Mouse (Mus musculus) lung, embryonic 14.5 days (tissue): ENCODE data around the gene Mest. TPM values are rescaled to one million over a fixed set of nuclear protein-coding genes. Genes with fewer than 3 reads are reported as not detected.

Source experiments
- ATAC-seq: fragments of 200-750 bp; cut with Nextera tagmentation; 2 replicates; pipeline ENCODE4 v1.8.0; 2017; ENCODE audit warnings: mild to moderate bottlenecking, moderate TSS enrichment, moderate library complexity; ENCODE audit not compliant: insufficient read depth
- DNase-seq: peaks from one replicate; pipeline ENCODE4 v3.0.0-alpha.2; 2015
- H3K27ac ChIP-seq: fragments of 300-500 bp; sonication (generic); 2 replicates; pipeline ENCODE4 v1.5.1; 2014; ENCODE audit warnings: low read depth, mild to moderate bottlenecking, moderate library complexity
- H3K27me3 ChIP-seq: fragments of 300-500 bp; sonication (generic); 2 replicates; pipeline ENCODE4 v1.6.1; 2014; ENCODE audit warnings: low read length, control low read depth; ENCODE audit not compliant: insufficient read depth
- H3K36me3 ChIP-seq: fragments of 300-500 bp; sonication (generic); 2 replicates; pipeline ENCODE4 v1.6.1; 2014; ENCODE audit warnings: control low read depth; ENCODE audit not compliant: insufficient read depth
- H3K4me1 ChIP-seq: fragments of 300-500 bp; sonication (generic); 2 replicates; pipeline ENCODE4 v1.6.1; 2014; ENCODE audit warnings: antibody characterized with exemption, control low read depth; ENCODE audit not compliant: insufficient read depth
- H3K4me2 ChIP-seq: fragments of 300-500 bp; sonication (generic); 2 replicates; pipeline ENCODE4 v1.6.1; 2014; ENCODE audit warnings: mild to moderate bottlenecking
- H3K4me3 ChIP-seq: fragments of 300-500 bp; sonication (generic); 2 replicates; pipeline ENCODE4 v1.5.1; 2014; ENCODE audit warnings: low read depth, low read length
- H3K9ac ChIP-seq: fragments of 300-500 bp; sonication (generic); 2 replicates; pipeline ENCODE4 v1.6.1; 2014
- H3K9me3 ChIP-seq: fragments of 300-500 bp; sonication (generic); 2 replicates; pipeline ENCODE4 v1.6.1; 2016; ENCODE audit warnings: low read depth, low read length, control low read depth
- CTCF ChIP-seq: IDR thresholded peaks from 2 replicates; pipeline ENCODE4 v1.5.1; 2016; ENCODE audit warnings: antibody characterized with exemption, low read depth
- WGBS: fragments of 180-500 bp; shearing (Covaris S2); extraction: QIAGEN DNeasy Blood & Tissue Kit; methylation state at CpG from one replicate; pipeline ENCODE4 v1.1.7; 2014; 5-methylcytosine and 5-hydroxymethylcytosine counted together
- polyA plus RNA-seq: library from polyadenylated mRNA; unstranded; fragments of >200 nt; fragmentation: Nextera tagmentation; extraction: Ambion mirVana; gene quantifications from 2 replicates; pipeline ENCODE4 v1.2.1, GENCODE M21; 2014

The Mest gene
- polyA plus RNA-seq, 1 experiment from 2014 or later = 1,596 TPM

DNA sequence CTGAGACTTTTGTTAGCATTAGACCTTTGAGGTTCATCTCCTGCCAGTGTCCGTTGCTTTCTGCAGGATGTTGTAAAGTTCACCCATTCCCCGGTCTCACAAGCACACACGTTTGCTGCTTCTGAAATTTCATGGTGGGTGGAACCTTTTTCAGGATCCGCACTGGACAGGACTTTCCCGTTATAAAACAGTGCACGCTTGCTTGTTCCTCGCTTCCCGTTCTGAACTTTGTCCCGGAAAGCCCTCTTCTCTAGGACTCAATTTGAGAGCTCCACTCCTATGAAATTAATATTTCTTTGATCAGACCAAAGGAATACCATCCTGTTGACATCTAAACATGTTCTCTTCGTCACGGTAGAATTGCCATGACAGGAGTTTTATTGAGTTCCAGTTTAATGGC is 9.5 kb upstream of the Mest start:
- Histone ChIP-seq H3K9ac (no peak overlapping the region), H3K4me3 (no peak overlapping the region), H3K4me1 (peaks cover 10% of the 10 kb centered on the region), H3K36me3 (no peaks in the 10 kb centered on the region), H3K27me3 (no peaks in the 10 kb centered on the region), H3K27ac (peak overlapping the region; percentile 39; the same call in 1 of the 2 replicates), H3K9me3 (no peaks in the 10 kb centered on the region), H3K4me2 (no peak overlapping the region)
- no peak for ATAC-seq
- no peak for DNase-seq
- TF ChIP-seq CTCF = no peak
- 83% methylated on average over 11 of the region's 11 CpGs for WGBS

- no peaks in the 10 kb centered on the region for H3K27me3 ChIP-seq
- no peak for TF ChIP-seq CTCF
- no peak for ATAC-seq
- no peak for DNase-seq
- H3K27ac ChIP-seq = peak overlapping the region; percentile 44; the same call in 1 of the 2 replicates
- H3K4me1 ChIP-seq = peaks cover 6% of the 10 kb centered on the region; the same call in 1 of the 2 replicates
- no peaks in the 10 kb centered on the region for H3K9me3 ChIP-seq
- H3K9ac ChIP-seq = no peak overlapping the region
- no peaks in the 10 kb centered on the region for H3K36me3 ChIP-seq
- H3K4me3 ChIP-seq = no peak overlapping the region
- H3K4me2 ChIP-seq = no peak overlapping the region
- WGBS = 58% methylated on average over 5 of the region's 5 CpGs
Observed at GRCm38 (mm10) chr6:30714891-30715471, 8.4 kb upstream of the Mest start.

DNA sequence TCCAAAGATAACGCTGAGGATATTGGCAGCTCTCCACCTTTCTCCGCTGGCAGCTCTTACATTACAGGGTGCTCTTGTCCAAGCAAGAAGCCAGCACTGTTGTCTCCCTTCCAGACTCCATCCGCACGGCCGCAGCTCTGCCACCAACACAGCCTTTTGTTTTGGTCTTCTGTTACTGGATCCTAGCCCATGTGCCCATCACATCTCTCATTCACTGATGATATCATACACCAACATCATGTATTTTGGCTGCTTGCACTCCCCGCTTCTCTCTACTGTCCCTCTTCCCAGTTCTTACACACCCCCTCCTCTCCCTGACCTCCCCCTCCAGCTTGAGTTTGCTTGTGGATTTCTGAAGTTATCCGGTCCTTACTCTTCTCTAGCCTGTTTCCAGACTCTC is 6.6 kb upstream of the Mest start:
- peak; percentile 50; the same call in 1 of the 2 replicates for ATAC-seq
- peak; percentile 54 for DNase-seq
- H3K4me1 ChIP-seq = peaks cover 8% of the 10 kb centered on the region
- TF ChIP-seq CTCF = no peak
- peak overlapping the region; percentile 61; the same call in 1 of the 2 replicates for H3K27ac ChIP-seq
- 56% methylated on average over 7 of the region's 7 CpGs for WGBS
- H3K4me3 ChIP-seq = no peak overlapping the region
- no peaks in the 10 kb centered on the region for H3K9me3 ChIP-seq
- no peaks in the 10 kb centered on the region for H3K36me3 ChIP-seq
- no peak overlapping the region for H3K9ac ChIP-seq
- no peak overlapping the region for H3K4me2 ChIP-seq
- H3K27me3 ChIP-seq = no peaks in the 10 kb centered on the region

DNA sequence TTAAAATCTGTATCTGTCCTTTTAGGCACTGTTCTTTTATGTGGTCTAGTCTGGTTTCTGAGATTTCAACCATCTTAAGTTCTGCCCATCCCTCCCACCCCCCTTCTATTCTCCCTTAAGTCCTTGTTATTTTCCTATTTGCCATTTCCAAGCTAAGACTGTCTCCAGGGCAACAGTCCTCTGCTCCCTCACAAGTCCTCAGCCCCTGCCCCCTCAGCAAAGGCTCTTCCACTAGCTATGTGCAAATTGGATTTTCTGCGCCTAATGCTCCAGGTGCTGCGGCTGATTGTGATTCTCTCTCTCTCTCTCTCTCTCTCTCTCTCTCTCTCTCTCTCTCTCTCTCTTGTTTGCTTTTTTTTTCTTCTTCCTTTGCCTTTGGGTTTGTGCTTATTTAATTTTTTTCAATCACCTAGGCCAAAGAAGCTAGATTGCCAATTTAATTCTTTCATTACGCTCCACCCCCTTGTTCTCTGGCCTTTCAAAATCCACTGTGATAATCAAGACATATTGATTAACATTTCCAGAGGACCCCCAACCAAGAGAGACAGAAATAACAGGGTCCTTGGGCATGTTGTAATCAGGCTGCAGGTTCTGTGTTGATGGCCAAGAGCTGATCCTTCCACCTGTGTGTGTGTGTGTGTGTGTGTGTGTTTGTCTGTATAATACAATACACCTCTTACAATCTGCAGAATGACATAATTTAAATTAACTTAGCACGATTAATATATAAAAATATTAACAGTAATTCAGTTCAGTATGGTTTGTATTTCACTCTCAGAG is 772 bp upstream of the Mest start:
- no peak overlapping the region for H3K4me3 ChIP-seq
- H3K9ac ChIP-seq = no peak overlapping the region
- TF ChIP-seq CTCF = no peak
- DNase-seq = no peak
- no peaks in the 10 kb centered on the region for H3K36me3 ChIP-seq
- no peaks in the 10 kb centered on the region for H3K9me3 ChIP-seq
- no peak overlapping the region for H3K27ac ChIP-seq
- no peaks in the 10 kb centered on the region for H3K27me3 ChIP-seq
- peaks cover 12% of the 10 kb centered on the region for H3K4me1 ChIP-seq
- no peak overlapping the region for H3K4me2 ChIP-seq
- WGBS = 65% methylated on average over 4 of the region's 4 CpGs
- ATAC-seq = no peak

- DNase-seq (peak; percentile 81), ATAC-seq (peak; percentile 56)
- H3K4me2 ChIP-seq = peak overlapping the region; percentile 15; the same call in 1 of the 2 replicates
- no peak overlapping the region for H3K4me3 ChIP-seq
- no peaks in the 10 kb centered on the region for H3K36me3 ChIP-seq
- H3K9me3 ChIP-seq = peaks cover 9% of the 10 kb centered on the region; the same call in 1 of the 2 replicates
- TF ChIP-seq CTCF = no peak
- H3K27me3 ChIP-seq = no peaks in the 10 kb centered on the region
- WGBS = 31% methylated on average over 12 of the region's 12 CpGs
- 0 out of 2 replicates have a peak, but pooled peaks cover 11% of the 10 kb centered on the region for H3K4me1 ChIP-seq
- peak overlapping the region; percentile 69; the same call in 1 of the 2 replicates for H3K27ac ChIP-seq
- H3K9ac ChIP-seq = no peak overlapping the region
Observed at GRCm38 (mm10) chr6:30730301-30730971, 7.1 kb downstream of the Mest start.

DNA sequence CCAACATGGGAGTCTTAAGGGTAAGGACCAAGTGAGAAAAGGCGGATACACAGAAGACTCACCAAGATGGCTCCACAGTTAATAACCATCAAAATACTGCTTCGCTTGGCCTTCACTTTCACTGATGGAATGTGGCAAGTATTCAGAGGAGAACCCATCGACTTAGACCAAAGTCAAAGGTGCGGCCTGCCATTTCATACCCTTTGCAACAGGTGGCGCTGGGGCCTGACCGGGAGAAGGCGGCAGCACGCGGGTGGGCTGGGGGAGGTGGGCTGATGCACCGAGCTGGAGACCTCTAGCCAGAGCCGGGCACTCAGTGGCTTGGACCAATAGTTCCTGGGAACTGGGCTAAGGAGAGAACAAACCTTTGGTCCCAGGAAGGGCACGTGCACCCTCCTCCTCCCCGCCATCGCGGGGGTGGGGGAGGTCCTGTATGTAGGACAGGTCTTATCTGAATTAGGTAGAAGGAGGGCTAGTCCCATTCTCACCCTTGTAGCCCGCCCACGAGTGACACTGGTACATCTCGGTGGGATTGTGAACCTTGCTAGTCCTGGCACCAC is 9.3 kb downstream of the Mest start:
- 56% methylated on average over 18 of the region's 18 CpGs for WGBS
- no peak overlapping the region for H3K27ac ChIP-seq

More for the DNA sequence above, 9.3 kb downstream of the Mest start:
- Histone ChIP-seq H3K36me3 (no peaks in the 10 kb centered on the region), H3K4me1 (0 out of 2 replicates have a peak, but pooled peaks cover 11% of the 10 kb centered on the region), H3K4me2 (no peak overlapping the region), H3K27me3 (no peaks in the 10 kb centered on the region), H3K4me3 (no peak overlapping the region), H3K9me3 (peaks cover 27% of the 10 kb centered on the region), H3K9ac (no peak overlapping the region)
- ATAC-seq (no peak), DNase-seq (no peak)
- no peak for TF ChIP-seq CTCF
